8 mouse cellular contexts compared by ENCODE assay signal in genomic region chr17:8339666-8340374, GRCm38 (mm10). TPM values are rescaled to one million over a fixed set of nuclear protein-coding genes. Genes with fewer than 3 reads are reported as not detected.
A peak's percentile ranks its signal among the peaks of the same experiment; 100 is the strongest.
DNase-seq lines count a peak whose midpoint lies in the region; ATAC-seq and TF ChIP-seq lines count a peak whose summit lies in the region.

No protein-coding gene starts in this region.

- no peaks in the 10 kb centered on the region for H3K9me3 ChIP-seq in heart, embryonic 16.5 days (replicated peaks; ENCODE audit: control insufficient read depth, low read length)
- H3K9me3 ChIP-seq in hindbrain, embryonic 14.5 days (ENCODE audit: control insufficient read depth, low read length), result no peaks in the 10 kb centered on the region
- no peaks in the 10 kb centered on the region for H3K9me3 ChIP-seq in midbrain, embryonic 11.5 days (ENCODE audit: control insufficient read depth, low read length)

- H3K27me3 ChIP-seq in heart, embryonic 16.5 days (ENCODE audit: control insufficient read depth, insufficient read depth, low read length), result peaks cover 47% of the 10 kb centered on the region
- H3K27me3 ChIP-seq in hindbrain, embryonic 14.5 days (ENCODE audit: control insufficient read depth, insufficient read depth, low read length), result 0 out of 2 replicates have a peak, but pooled peaks cover 3% of the 10 kb centered on the region
- H3K27me3 ChIP-seq in midbrain, embryonic 11.5 days (ENCODE audit: control insufficient read depth, insufficient read depth, low read length), result peaks cover 37% of the 10 kb centered on the region
- peaks cover 16% of the 10 kb centered on the region; the same call in 1 of the 2 replicates for H3K27me3 ChIP-seq in thymus, adult 2 months (ENCODE audit: control insufficient read depth, insufficient read depth, low read length)

- peaks cover 15% of the 10 kb centered on the region for H3K4me1 ChIP-seq in heart, embryonic 16.5 days (ENCODE audit: control insufficient read depth, insufficient read depth, low read length)
- peaks cover 39% of the 10 kb centered on the region for H3K4me1 ChIP-seq in hindbrain, embryonic 14.5 days (replicated peaks; ENCODE audit: control insufficient read depth, insufficient read depth, low read length)
- peaks cover 6% of the 10 kb centered on the region; the same call in 1 of the 2 replicates for H3K4me1 ChIP-seq in midbrain, embryonic 11.5 days (ENCODE audit: control insufficient read depth, insufficient read depth, low read length)
- H3K4me1 ChIP-seq in thymus, adult 2 months (replicated peaks; ENCODE audit: control insufficient read depth, insufficient read depth, low read length), result peaks cover 16% of the 10 kb centered on the region

- H3K27ac ChIP-seq in heart, embryonic 16.5 days (ENCODE audit: low read length), result no peak overlapping the region
- peak overlapping the region; percentile 94 for H3K27ac ChIP-seq in hindbrain, embryonic 14.5 days
- no peak overlapping the region for H3K27ac ChIP-seq in midbrain, embryonic 11.5 days (ENCODE audit: low read depth, low read length)
- no peak overlapping the region for H3K27ac ChIP-seq in thymus, adult 2 months (ENCODE audit: control insufficient read depth, insufficient read depth, low read length)

- H3K9ac ChIP-seq in heart, embryonic 16.5 days (ENCODE audit: low read length), result 0 out of 2 replicates have a peak overlapping the region, but pooled peaks have one; percentile 18
- peak overlapping the region; percentile 75 for H3K9ac ChIP-seq in hindbrain, embryonic 14.5 days
- H3K9ac ChIP-seq in midbrain, embryonic 11.5 days (ENCODE audit: low read length), result no peak overlapping the region; the same call in 1 of the 2 replicates

- H3K4me2 ChIP-seq in heart, embryonic 16.5 days (ENCODE audit: low read depth, low read length), result peak overlapping the region; percentile 74
- peak overlapping the region; percentile 84 for H3K4me2 ChIP-seq in hindbrain, embryonic 14.5 days (replicated peaks)
- H3K4me2 ChIP-seq in midbrain, embryonic 11.5 days, result peak overlapping the region; percentile 99

- TF ChIP-seq POLR2A in thymus, adult 2 months (IDR thresholded peaks at IDR 0.05; ENCODE audit: control insufficient read depth, extremely low read depth, insufficient read depth, low read length, poor library complexity), result no peak

- H3K4me3 ChIP-seq in heart, embryonic 16.5 days (ENCODE audit: low read length), result peak overlapping the region; percentile 59
- H3K4me3 ChIP-seq in hindbrain, embryonic 14.5 days (replicated peaks; ENCODE audit: low read length), result peak overlapping the region; percentile 51
- H3K4me3 ChIP-seq in midbrain, embryonic 11.5 days (ENCODE audit: low read depth, low read length), result no peak overlapping the region; the same call in 1 of the 2 replicates
- no peak overlapping the region for H3K4me3 ChIP-seq in thymus, adult 2 months (ENCODE audit: control insufficient read depth, insufficient read depth, low read length)

- no peak for DNase-seq in heart, adult 8-10 months (ENCODE audit: low spot score)
- peak; percentile 33 for DNase-seq in cerebellum, adult 9-11 months
- DNase-seq in hindbrain, embryonic 14.5 days (ENCODE audit: low spot score), result peak; percentile 57
- DNase-seq in midbrain, embryonic 11.5 days (ENCODE audit: low spot score, missing footprints), result no peak
- DNase-seq in thymus, adult 2 months, result no peak
- no peak for DNase-seq in natural killer cell, adult 2 months (ENCODE audit: low spot score in 2 of 2)

- H3K36me3 ChIP-seq in heart, embryonic 16.5 days (ENCODE audit: control insufficient read depth, insufficient read depth), result no peaks in the 10 kb centered on the region
- no peaks in the 10 kb centered on the region for H3K36me3 ChIP-seq in hindbrain, embryonic 14.5 days (replicated peaks; ENCODE audit: control insufficient read depth, insufficient read depth)
- no peaks in the 10 kb centered on the region for H3K36me3 ChIP-seq in midbrain, embryonic 11.5 days (ENCODE audit: control insufficient read depth, insufficient read depth, low read length)
- H3K36me3 ChIP-seq in thymus, adult 2 months (ENCODE audit: control insufficient read depth, insufficient read depth, low read length), result no peaks in the 10 kb centered on the region

- WGBS in heart, embryonic 16.5 days, result 24% methylated on average over 8 of the region's 8 CpGs
- 11% methylated on average over 8 of the region's 8 CpGs for WGBS in hindbrain, embryonic 14.5 days
- WGBS in midbrain, embryonic 11.5 days, result 21% methylated on average over 8 of the region's 8 CpGs
- WGBS in thymus, adult 2 months, result 51% methylated on average over 8 of the region's 8 CpGs

- no peak for TF ChIP-seq CTCF in thymus, adult 2 months (IDR thresholded peaks at IDR 0.05; ENCODE audit: borderline replicate concordance, control insufficient read depth, extremely low read depth, insufficient read depth, low read length, poor library complexity)

- no peak for ATAC-seq in heart, embryonic 16.5 days (replicated peaks; ENCODE audit: extremely low read depth, insufficient read depth, low FRiP score)
- peak; percentile 69; the same call in 1 of the 2 replicates for ATAC-seq in hindbrain, embryonic 14.5 days (ENCODE audit: low FRiP score)
- no peak for ATAC-seq in midbrain, embryonic 11.5 days (ENCODE audit: low FRiP score)
- no peak for ATAC-seq in erythroblast, adult 5-6 weeks (replicated peaks; ENCODE audit: low FRiP score, poor library complexity, severe bottlenecking)

RNA-seq across cellular contexts. Expression of gene Prr18, which starts 2.6 kb away (rescaled TPM):
- polyA plus RNA-seq in heart, embryonic 16.5 days (2015; fragmentation: Nextera tagmentation; extraction: Ambion mirVana), result 0.21 and 0.30 TPM in 2 replicates
- under 1 TPM in 2 of 4 experiments, not detected in 2; 0.06 to 0.17 TPM for total RNA-seq in heart, adult 8-10 months (2022)
- polyA plus RNA-seq in hindbrain, embryonic 14.5 days (2014; fragmentation: Nextera tagmentation; extraction: Ambion mirVana), result 20.9 and 22.7 TPM in 2 replicates
- 0.90 and 1.3 TPM in 2 replicates for polyA plus RNA-seq in midbrain, embryonic 11.5 days (2014; fragmentation: Nextera tagmentation; extraction: Ambion mirVana)
- polyA plus RNA-seq in thymus, adult 2 months (2012; rRNA removed), result 0.74 and 1.3 TPM in 2 replicates
- total RNA-seq in erythroblast, adult 5-6 weeks (2015; ENCODE audit: low replicate concordance), result 0.42 TPM in 1 of 2 replicates, not detected in the other
- total RNA-seq in erythroblast, adult 5-6 weeks (2017; ENCODE audit: low replicate concordance), result not detected in 2 replicates

RNA-seq across cellular contexts. Expression of gene T2, which starts 16.0 kb away (rescaled TPM):
- 1.3 and 2.3 TPM in 2 replicates for polyA plus RNA-seq in heart, embryonic 16.5 days (2015; fragmentation: Nextera tagmentation; extraction: Ambion mirVana)
- total RNA-seq in heart, adult 8-10 months (2022), result under 1 TPM; 0.14 to 0.60 (median 0.41) TPM
- polyA plus RNA-seq in hindbrain, embryonic 14.5 days (2014; fragmentation: Nextera tagmentation; extraction: Ambion mirVana), result 0.31 and 0.53 TPM in 2 replicates
- polyA plus RNA-seq in midbrain, embryonic 11.5 days (2014; fragmentation: Nextera tagmentation; extraction: Ambion mirVana), result 0.18 and 0.30 TPM in 2 replicates
- polyA plus RNA-seq in thymus, adult 2 months (2012; rRNA removed), result 0.09 and 0.11 TPM in 2 replicates
- not detected in 2 replicates for total RNA-seq in erythroblast, adult 5-6 weeks (2015; ENCODE audit: low replicate concordance)
- total RNA-seq in erythroblast, adult 5-6 weeks (2017; ENCODE audit: low replicate concordance), result not detected in 2 replicates

RNA-seq across cellular contexts. Expression of gene Sft2d1, which starts 28.9 kb away (rescaled TPM):
- polyA plus RNA-seq in heart, embryonic 16.5 days (2015; fragmentation: Nextera tagmentation; extraction: Ambion mirVana), result 53.6 and 61.0 TPM in 2 replicates
- total RNA-seq in heart, adult 8-10 months (2022), result 10 to 100 TPM; 14.4 to 18.8 (median 16.2) TPM
- 152 and 175 TPM in 2 replicates for polyA plus RNA-seq in hindbrain, embryonic 14.5 days (2014; fragmentation: Nextera tagmentation; extraction: Ambion mirVana)
- polyA plus RNA-seq in midbrain, embryonic 11.5 days (2014; fragmentation: Nextera tagmentation; extraction: Ambion mirVana), result 67.8 and 68.2 TPM in 2 replicates
- polyA plus RNA-seq in thymus, adult 2 months (2012; rRNA removed), result 107 and 117 TPM in 2 replicates
- 94.7 and 111 TPM in 2 replicates for total RNA-seq in erythroblast, adult 5-6 weeks (2015; ENCODE audit: low replicate concordance)
- 8.0 and 8.2 TPM in 2 replicates for total RNA-seq in erythroblast, adult 5-6 weeks (2017; ENCODE audit: low replicate concordance)

RNA-seq across cellular contexts. Expression of gene Mpc1, which starts 57.1 kb away (rescaled TPM):
- polyA plus RNA-seq in heart, embryonic 16.5 days (2015; fragmentation: Nextera tagmentation; extraction: Ambion mirVana), result 335 and 353 TPM in 2 replicates
- 100 to 1,000 TPM; 872 to 928 (median 908) TPM for total RNA-seq in heart, adult 8-10 months (2022)
- polyA plus RNA-seq in hindbrain, embryonic 14.5 days (2014; fragmentation: Nextera tagmentation; extraction: Ambion mirVana), result 380 and 389 TPM in 2 replicates
- 100 and 102 TPM in 2 replicates for polyA plus RNA-seq in midbrain, embryonic 11.5 days (2014; fragmentation: Nextera tagmentation; extraction: Ambion mirVana)
- polyA plus RNA-seq in thymus, adult 2 months (2012; rRNA removed), result 96.5 and 127 TPM in 2 replicates
- 46.5 and 65.0 TPM in 2 replicates for total RNA-seq in erythroblast, adult 5-6 weeks (2015; ENCODE audit: low replicate concordance)
- 21.7 and 52.1 TPM in 2 replicates for total RNA-seq in erythroblast, adult 5-6 weeks (2017; ENCODE audit: low replicate concordance)

Comparison
In these comparisons a context has a peak if more than half of its experiments do, and no peak if none do; other contexts are left out.
1. H3K4me3 ChIP-seq: peak in heart, embryonic 16.5 days (single experiment) and hindbrain, embryonic 14.5 days (single experiment); none in midbrain, embryonic 11.5 days (single experiment) and thymus, adult 2 months (single experiment).
2. DNase-seq: peak in cerebellum, adult 9-11 months (single experiment) and hindbrain, embryonic 14.5 days (single experiment); none in heart, adult 8-10 months (single experiment), midbrain, embryonic 11.5 days (single experiment), thymus, adult 2 months (single experiment) and natural killer cell, adult 2 months (0 of 2).
3. Peak in every context shown above with its lines, with median percentiles within 50 percentile points of each other: H3K4me2 ChIP-seq.